Mouse (Mus musculus) gastrocnemius, adult 8-10 months (tissue): ENCODE measurements around the gene Ago3. TPM values are rescaled to one million over a fixed set of nuclear protein-coding genes. Genes with fewer than 3 reads are reported as not detected.

Source experiments
- DNase-seq, 2 experiments: peaks; one replicate each; pipeline ENCODE4 v3.0.0; 2022; ENCODE audit warnings: low spot score in 2 of 2
- total RNA-seq, 4 experiments: library from RNA; stranded (reverse); gene quantifications; 2 replicates each; pipeline ENCODE4 v1.2.4; 2022

The Ago3 gene
- total RNA-seq, 4 experiments from 2014 or later: 6.8 to 11.5 (median 8.0) TPM

- no peak for DNase-seq
These were observed 119.0 kb downstream of the Ago3 start for GRCm38 (mm10) chr4:126310344-126310743.

DNA sequence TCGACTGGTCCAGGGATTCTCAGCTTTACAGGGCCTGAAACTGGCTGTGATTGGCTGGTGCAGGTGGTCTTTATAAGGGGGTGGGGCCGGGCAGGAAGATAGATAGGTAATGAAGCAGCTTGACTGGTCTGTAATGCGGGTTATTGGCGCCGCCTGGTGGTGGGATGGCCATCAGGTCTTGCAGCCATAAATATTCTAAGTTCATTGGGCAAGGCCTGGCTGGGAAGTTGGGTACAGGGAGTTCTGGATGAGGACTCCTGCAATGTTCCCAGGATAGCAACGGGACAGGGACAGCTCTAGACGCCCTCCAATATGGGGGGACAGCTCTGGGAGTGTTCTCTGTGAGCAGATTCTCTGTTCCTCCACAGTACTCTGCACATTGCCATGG is 119.4 kb downstream of the Ago3 start:
- peak; percentile 88 to 91 for DNase-seq

DNA sequence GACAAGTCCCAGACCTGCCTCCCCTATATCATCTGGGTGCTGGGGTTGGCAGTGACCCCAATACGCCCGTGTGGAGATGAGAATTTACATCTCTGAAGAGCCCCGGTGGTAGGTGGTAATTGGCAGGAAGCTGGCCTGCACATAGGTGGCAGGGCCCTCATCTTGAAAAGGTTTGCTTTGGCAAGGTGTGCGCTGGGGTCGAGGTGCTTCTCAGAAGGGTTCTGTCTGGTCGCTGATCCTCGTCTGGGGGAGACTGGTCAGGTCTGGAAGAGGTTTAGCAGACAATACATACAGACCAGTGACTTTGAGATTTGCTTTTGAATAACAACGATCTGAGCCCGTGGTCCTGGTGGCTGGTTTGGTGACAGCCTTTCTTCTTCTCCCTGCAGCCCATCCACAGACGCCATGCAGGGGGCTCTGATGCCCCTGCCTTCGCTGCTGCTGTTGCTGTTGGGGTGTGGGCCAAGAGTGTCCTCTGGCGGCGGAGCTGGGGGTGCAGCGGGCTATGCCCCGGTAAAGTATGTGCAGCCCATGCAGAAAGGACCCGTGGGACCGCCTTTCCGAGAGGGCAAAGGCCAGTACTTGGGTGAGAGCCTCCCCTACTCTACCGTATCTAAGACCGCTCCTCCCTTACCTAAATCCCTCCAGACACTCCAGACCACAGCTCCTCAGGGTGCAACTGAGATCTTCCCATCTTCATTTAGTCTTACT is 120.0 kb downstream of the Ago3 start:
- DNase-seq: no peak

DNA sequence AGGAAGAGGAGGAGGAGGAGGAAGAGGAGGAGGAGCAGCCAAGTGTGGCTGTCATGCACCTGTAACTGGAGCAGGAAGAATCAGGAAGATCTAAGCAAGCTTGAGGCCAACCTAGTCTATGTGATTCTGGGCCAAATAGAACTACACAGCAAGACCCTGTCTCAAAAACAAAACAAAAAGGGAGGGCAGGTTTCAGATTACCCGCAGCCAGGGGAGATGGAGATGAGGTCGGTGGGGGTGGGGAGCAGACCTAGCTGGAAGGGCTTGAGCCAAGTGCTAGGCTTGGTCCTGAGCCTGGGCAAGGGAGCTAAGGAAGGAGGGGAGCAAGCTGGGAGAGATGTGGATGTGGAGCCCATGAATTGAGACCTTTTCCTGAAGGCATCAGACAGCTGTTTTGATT is 122.5 kb downstream of the Ago3 start:
- DNase-seq: no peak

GRCm38 (mm10) chr4:126306058-126306457 is 123.3 kb downstream of the Ago3 start:
- no peak for DNase-seq

- DNase-seq: no peak
These were observed 123.9 kb downstream of the Ago3 start for GRCm38 (mm10) chr4:126305428-126305827.

DNA sequence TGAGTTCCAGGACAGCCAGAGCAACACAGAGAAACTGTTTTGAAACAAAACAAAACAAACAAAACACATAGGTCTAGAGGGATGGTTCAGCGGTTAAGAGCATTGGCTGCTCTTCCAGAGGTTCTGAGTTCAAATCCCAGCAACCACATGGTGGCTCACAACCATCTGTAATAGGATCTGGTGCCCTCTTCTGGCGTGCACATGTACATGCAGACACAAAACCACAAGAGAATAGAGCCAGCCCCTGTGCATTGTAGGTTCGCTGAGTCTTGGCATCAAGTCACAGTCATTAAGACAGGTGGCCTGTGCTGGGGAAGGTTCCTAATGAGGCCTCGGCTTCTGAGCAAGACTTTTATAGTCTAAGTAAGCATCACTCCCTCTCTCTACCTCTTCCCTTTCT is 125.5 kb downstream of the Ago3 start:
- no peak for DNase-seq

DNA sequence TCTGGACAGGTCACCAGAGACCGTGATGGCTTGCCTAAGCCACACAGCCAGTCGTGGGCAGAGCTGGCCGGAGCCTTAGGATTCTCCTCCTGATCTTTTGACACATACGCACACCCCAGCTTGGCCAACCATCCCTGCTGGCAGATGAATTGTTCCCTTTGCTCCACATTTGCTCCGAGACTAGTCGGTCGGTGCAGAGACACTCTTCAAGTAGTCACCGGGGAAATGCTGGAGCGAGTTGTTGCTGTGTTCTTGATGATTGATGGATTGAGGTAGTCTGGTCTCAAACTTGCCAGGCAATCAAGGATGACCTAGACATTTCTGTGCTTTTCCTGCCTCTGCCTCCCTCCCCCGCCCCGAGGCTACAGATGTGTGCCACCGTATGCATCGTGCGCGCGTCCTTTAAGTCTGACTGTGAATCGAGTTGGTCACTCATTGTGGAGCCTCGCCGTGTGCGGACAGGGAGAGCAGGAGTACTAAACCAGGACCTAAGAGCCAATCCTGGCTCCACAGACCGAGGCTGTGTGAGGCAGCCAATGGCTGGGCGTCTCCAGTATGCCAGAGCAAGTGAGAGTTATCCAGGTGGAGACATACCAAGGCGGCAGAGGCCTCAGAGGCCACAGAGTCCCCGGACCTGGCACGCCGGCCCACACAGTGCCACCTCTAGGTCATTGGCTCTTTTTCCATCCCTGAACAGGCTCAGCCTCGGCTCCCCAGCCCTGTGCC is 127.6 kb downstream of the Ago3 start:
- DNase-seq: no peak

GRCm38 (mm10) chr4:126300916-126301583 is 128.3 kb downstream of the Ago3 start:
- DNase-seq: no peak

DNA sequence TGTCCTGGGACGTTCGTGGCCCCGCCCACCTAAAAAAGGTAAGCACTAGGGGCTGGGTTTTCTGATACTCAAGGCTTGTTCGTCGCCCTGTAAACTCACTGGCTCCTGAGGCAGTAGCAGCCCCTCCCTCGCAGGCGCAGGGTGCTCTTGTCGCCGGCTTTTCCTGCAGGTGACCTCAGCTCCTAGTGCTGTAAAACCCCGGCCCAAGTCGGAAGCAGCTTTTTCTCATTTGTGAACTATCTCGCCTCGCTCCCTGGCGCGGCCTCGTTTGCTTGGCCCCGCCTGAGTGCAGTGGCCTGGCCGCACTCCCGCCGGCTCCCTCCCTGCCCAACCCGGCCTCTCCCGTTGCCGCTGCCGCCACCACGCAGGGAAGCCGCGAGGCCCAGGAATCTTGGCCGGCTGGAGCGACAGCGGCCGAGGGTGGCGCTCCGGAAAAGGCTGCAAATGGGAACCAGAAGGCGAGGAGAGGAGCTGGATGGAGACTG is 132.7 kb downstream of the Ago3 start:
- peak; percentile 54 to 68 for DNase-seq

DNA sequence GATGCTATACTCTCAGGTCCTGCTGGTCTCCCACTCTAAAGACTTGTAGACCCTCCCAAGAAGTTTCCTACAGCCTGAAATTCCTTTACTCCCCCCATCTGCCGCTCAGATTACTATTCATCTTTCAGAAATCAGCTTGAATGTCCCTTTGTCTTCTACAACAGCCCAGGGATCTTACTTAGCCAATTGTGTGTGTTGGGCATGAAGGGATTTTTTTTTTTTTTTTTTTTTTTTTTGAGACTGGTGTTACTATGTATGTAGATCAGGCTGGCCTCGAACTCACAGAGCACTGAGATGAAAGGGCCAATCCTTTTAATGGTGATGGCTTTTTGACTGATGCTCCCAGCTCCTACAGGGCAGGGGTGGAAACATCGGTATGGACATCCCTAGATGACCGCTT is 133.4 kb downstream of the Ago3 start:
- DNase-seq: no peak

GRCm38 (mm10) chr4:126295152-126295551 is 134.2 kb downstream of the Ago3 start:
- no peak for DNase-seq

GRCm38 (mm10) chr4:126291196-126291595 is 138.2 kb downstream of the Ago3 start:
- DNase-seq: no peak

DNA sequence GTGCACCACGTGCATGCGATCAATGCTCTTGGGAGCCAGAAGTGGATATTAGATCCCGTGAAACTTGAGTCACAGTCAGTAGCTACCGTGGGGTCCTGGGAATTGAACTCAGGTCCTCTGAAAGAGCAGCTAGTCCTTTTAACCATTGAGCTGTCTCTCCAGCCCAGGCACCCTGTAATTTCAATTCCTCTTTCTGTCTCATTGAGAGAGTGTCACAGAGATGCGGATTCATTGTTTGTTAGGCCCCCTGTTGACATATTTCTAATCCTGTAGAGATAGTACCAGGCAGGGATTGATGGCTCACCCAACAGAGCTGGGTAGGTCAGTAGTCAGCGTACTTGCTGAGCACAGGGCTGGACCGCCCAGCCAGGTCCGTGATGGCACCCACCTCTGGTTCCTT is 139.0 kb downstream of the Ago3 start:
- no peak for DNase-seq

DNA sequence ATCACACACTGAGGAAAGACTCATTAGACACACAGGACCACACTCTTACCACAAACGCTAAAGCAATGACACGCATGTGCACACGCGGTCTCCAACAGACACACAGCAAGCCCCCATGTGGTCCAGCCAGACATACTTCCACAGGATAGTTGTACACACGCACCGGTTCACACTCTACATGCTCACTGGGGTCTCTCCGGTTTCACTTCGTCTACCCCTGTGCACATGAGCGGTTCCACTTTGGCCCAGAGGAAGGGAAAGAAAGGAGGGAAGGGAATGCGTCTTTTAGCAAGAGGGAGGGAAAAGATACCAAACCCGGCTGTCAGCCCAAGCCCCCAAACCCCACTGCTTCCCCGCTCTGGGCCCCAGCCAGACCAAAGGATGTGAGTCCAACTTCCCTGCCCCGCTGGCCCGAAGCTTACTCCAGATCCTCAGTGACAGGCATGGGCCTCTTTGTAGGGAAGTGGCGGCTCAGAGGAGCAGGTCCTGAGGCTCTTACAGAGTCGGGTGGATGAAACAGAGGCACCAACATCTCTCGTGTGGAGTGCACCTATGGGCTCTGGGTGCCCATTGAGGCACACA is 141.2 kb downstream of the Ago3 start:
- no peak for DNase-seq

DNA sequence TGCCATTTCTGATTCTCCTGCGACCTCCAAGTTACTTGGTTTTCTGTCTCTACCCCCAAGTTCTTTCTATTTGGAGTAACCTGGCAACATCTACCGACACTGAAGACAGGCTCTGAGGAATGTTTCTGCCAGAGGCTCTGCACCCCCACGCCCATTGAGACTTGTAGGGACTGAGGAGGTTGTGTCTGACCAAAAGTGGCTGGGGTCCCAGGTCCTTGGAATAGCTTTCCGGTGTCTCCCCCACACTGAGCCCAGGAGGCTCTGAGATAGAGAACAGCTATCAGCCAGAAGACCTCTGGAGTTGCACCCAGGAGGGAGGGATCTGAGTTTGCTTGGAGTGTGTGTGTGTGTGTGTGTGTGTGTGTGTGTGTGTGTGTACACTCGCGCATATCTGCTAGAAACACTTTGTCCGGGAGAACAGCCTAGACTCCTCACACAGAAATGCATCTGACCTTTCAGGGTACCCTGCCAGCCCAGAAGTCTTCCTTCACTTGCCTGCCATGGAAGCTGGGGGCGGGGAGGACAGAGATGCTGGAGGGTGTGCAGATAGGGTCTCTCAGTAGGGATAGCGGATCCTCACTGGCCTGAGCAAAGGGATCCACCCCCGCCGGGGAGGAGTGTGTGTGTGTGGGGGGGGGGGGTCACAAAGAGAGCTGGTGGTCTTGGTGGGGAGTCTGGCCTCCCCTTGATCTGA is 141.9 kb downstream of the Ago3 start:
- no peak for DNase-seq

GRCm38 (mm10) chr4:126286492-126286891 is 142.9 kb downstream of the Ago3 start, which contains the start of gene Col8a2:
Gene Col8a2, plus strand, starts transcription at chr4:126286793.
- no peak for DNase-seq

DNA sequence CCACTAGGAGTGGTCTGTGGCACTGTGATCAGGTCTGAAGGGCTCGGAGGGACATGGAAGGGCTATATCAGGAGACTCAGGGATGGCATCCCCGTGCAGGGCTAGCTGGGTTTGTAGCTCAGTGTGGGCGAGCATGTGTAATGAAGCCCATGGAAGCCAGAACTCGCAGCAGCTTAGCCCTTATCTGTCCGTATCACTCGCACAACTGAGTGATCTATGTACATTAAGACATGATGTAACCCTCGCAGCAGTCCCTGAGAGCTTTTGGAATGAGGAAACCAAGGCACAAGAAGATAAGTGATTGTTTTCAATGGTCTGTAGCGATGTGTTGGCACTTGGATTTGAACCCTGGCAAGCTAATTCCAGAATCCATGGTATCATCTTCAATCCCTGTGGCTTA is 145.8 kb downstream of the Ago3 start:
- no peak for DNase-seq

GRCm38 (mm10) chr4:126281706-126282105 is 147.7 kb downstream of the Ago3 start:
- DNase-seq: no peak
